Mouse (Mus musculus) MEL (cell line): ENCODE results near the gene Prss54.

Source experiments
- CTCF ChIP-seq, 3 experiments: IDR thresholded peaks in 2 of 3; conservative IDR thresholded peaks in 1 of 3; 2 replicates each; pipeline ENCODE4 v1.5.1; 2011 to 2012; ENCODE audit warnings: low read length in 3 of 3, low read depth in 2 of 3, mild to moderate bottlenecking in 2 of 3, improper control_type of control experiment in 1 of 3, inconsistent platforms in 1 of 3, mixed read lengths in 1 of 3, moderate library complexity in 1 of 3; ENCODE audit not compliant: control insufficient read depth in 1 of 3, insufficient read depth in 1 of 3, poor library complexity in 1 of 3, severe bottlenecking in 1 of 3
- GATA1 ChIP-seq: IDR thresholded peaks from 2 replicates; pipeline ENCODE4 v1.6.1; 2011; ENCODE audit warnings: low read depth, low read length, improper control_type of control experiment
- HCFC1 ChIP-seq: IDR thresholded peaks from 2 replicates; pipeline ENCODE4 v1.6.1; 2012; ENCODE audit warnings: low read depth, mild to moderate bottlenecking, inconsistent platforms, low read length, improper control_type of control experiment, moderate library complexity
- MAFK ChIP-seq: IDR thresholded peaks from 2 replicates; pipeline ENCODE4 v1.6.1; 2011; ENCODE audit warnings: low read depth, mild to moderate bottlenecking, low read length, improper control_type of control experiment, borderline replicate concordance
- MEF2A ChIP-seq: IDR thresholded peaks from 2 replicates; pipeline ENCODE4 v1.6.1; 2014; ENCODE audit warnings: low read depth, mild to moderate bottlenecking, inconsistent platforms, low read length, improper control_type of control experiment; ENCODE audit not compliant: poor library complexity, insufficient replicate concordance, severe bottlenecking; ENCODE audit errors: extremely low read depth
- SIN3A ChIP-seq: IDR thresholded peaks from 2 replicates; pipeline ENCODE4 v1.6.1; 2012; ENCODE audit warnings: low read length, improper control_type of control experiment, inconsistent platforms
- ZNF384 ChIP-seq: IDR thresholded peaks from 2 replicates; pipeline ENCODE4 v1.6.1; 2012; ENCODE audit warnings: low read depth, mild to moderate bottlenecking, inconsistent platforms, low read length, improper control_type of control experiment

- TF ChIP-seq CTCF (IDR thresholded peaks at IDR 0.05 in 2 of 3, conservative IDR thresholded peaks at IDR 0.05 in 1 of 3; ENCODE audit: control insufficient read depth in 1 of 3, insufficient read depth in 1 of 3, low read depth in 2 of 3, low read length in 3 of 3, poor library complexity in 1 of 3, severe bottlenecking in 1 of 3) (no peak), ZNF384 (no peak), SIN3A (no peak), HCFC1 (no peak), GATA1 (no peak), MAFK (no peak), MEF2A (no peak)
These were observed 28.2 kb downstream of the Prss54 start for GRCm38 (mm10) chr8:95547931-95548330.
